Mouse (Mus musculus): Measurements from ENCODE around the gene Amigo3. TPM values are rescaled to one million over a fixed set of nuclear protein-coding genes. Genes with fewer than 3 reads are reported as not detected.

Gene Amigo3
- polyA plus RNA-seq, 1 experiment from 2014 or later, result 2.3 TPM

DNA sequence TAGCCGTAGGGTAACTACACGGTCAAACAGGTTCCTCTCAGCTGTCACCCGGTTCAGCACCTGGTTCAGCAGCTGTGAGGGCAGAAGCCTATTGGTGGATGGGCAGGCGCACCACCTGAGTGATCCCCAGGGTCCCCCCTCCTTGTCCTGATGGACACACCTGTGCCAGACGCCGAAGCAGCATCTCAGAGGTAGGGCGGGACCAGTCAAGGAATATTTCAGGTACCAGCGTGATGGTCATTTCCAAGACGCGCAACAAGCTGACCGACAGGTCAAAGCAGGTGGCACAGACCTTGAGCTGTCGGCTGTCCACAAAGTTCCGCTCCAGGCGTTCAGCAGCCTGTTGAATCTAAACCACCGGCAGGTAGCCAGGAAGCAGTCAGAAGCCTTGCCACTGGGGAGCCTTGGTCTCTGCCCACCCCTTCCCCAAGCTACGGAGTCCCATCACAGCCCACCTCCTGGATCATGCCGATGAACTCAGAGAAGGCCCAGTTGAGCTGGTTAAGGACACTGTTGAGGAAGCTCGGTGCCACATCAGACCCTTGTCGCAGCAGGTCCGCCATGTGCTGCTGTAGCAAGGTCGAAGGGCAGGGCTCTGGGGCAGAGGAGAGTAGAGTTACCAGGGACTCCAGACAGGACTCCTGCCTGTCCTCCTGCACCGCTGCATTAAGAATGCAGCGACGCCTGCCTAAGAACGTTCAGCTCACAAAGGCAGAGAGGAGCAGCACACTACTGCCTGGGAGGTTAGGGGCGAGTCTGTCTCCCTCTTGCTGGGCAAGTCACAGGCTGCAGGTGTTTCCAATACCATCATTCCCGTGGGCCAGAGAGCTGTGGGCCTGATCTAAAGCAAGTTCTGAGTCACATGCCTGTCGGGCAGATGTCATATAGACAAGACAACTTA, 3.7 kb downstream of the Amigo3 start:
- no peak overlapping the region for H3K9ac ChIP-seq (ENCODE audit: low read depth, low read length)
- H3K27ac ChIP-seq (ENCODE audit: low read depth, low read length), result no peak overlapping the region
- DNase-seq (ENCODE audit: low spot score), result no peak
- no peaks in the 10 kb centered on the region for H3K27me3 ChIP-seq (replicated peaks; ENCODE audit: control insufficient read depth, insufficient read depth, low read length)
- no peak for ATAC-seq (replicated peaks; ENCODE audit: low FRiP score)
- H3K4me2 ChIP-seq, result no peak overlapping the region
- no peaks in the 10 kb centered on the region for H3K9me3 ChIP-seq (ENCODE audit: control insufficient read depth, low read length)
- WGBS, result 86% methylated on average over 28 of the region's 28 CpGs
- H3K4me1 ChIP-seq (replicated peaks; ENCODE audit: control insufficient read depth, insufficient read depth, low read length), result peaks cover 19% of the 10 kb centered on the region
- H3K36me3 ChIP-seq (ENCODE audit: control insufficient read depth, insufficient read depth, low read length), result peaks cover 44% of the 10 kb centered on the region
- no peak overlapping the region for H3K4me3 ChIP-seq (ENCODE audit: low read depth, low read length)

DNA sequence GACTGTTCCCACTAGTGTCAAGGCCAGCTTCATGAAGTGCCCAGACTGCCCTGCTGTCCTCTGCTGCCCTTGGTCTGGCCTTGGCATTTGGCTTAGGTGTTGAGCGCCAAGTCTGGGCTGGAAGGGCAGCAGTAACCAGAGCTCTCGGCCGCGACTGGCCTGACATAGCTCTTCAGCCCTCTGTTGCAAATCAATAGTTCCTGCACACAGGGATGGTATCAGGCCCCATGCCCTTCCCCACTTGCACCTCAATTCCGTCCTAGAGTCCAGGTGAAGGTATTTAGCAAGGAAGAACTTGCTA, 4.3 kb downstream of the Amigo3 start:
- Histone ChIP-seq H3K4me2 (no peak overlapping the region), H3K9ac (ENCODE audit: low read depth, low read length) (no peak overlapping the region), H3K4me3 (ENCODE audit: low read depth, low read length) (no peak overlapping the region), H3K27me3 (replicated peaks; ENCODE audit: control insufficient read depth, insufficient read depth, low read length) (no peaks in the 10 kb centered on the region), H3K4me1 (replicated peaks; ENCODE audit: control insufficient read depth, insufficient read depth, low read length) (peaks cover 17% of the 10 kb centered on the region), H3K36me3 (ENCODE audit: control insufficient read depth, insufficient read depth, low read length) (peaks cover 46% of the 10 kb centered on the region), H3K27ac (ENCODE audit: low read depth, low read length) (no peak overlapping the region), H3K9me3 (ENCODE audit: control insufficient read depth, low read length) (no peaks in the 10 kb centered on the region)
- DNase-seq (ENCODE audit: low spot score), result no peak
- ATAC-seq (replicated peaks; ENCODE audit: low FRiP score), result no peak
- 88% methylated on average over 5 of the region's 5 CpGs for WGBS

DNA sequence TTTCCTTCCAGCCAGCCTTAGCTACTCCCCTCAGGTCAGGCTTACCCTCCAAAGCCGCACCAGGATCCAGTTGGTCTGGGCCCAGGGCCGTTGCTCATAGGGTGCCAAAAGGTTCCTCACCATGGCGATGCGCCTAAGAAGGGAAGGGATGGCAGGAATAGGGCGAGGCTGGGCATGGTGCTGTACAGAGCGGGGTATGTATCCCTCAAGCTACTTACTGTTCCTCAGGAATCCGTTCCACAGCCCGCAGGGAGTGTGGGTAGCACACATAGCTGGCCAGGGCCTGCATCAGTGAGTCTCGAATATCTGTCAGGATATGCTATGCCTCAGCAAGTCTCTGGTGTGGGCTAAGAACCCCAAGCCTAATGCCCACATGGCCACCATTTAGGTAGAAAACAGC, 5.3 kb downstream of the Amigo3 start:
- H3K4me3 ChIP-seq (ENCODE audit: low read depth, low read length), result no peak overlapping the region
- no peaks in the 10 kb centered on the region for H3K9me3 ChIP-seq (ENCODE audit: control insufficient read depth, low read length)
- 92% methylated on average over 9 of the region's 9 CpGs for WGBS
- peaks cover 16% of the 10 kb centered on the region for H3K4me1 ChIP-seq (replicated peaks; ENCODE audit: control insufficient read depth, insufficient read depth, low read length)
- peaks cover 55% of the 10 kb centered on the region for H3K36me3 ChIP-seq (ENCODE audit: control insufficient read depth, insufficient read depth, low read length)
- no peak overlapping the region for H3K4me2 ChIP-seq
- no peak overlapping the region for H3K27ac ChIP-seq (ENCODE audit: low read depth, low read length)
- DNase-seq (ENCODE audit: low spot score) (no peak), ATAC-seq (replicated peaks; ENCODE audit: low FRiP score) (no peak)
- H3K27me3 ChIP-seq (replicated peaks; ENCODE audit: control insufficient read depth, insufficient read depth, low read length), result no peaks in the 10 kb centered on the region
- H3K9ac ChIP-seq (ENCODE audit: low read depth, low read length), result no peak overlapping the region

DNA sequence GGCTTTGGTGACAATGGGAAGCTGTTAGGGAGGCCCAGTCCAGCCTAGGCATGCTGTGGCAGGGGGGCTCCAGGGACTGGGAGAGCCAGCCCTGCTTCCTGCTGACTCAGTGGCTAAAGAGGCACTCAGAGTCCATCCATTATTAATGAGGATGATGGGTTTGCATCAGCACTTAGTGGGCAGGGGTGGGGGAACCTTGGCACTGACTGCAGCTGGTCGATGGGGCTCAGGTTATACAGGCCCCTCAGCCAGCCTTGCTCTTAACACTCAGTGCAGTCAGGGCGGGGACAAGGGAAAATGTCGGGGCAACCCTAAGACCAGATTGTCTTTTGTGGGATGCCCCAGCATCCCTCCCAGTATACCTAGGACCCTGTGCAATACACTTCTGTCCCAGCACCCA, 9.2 kb downstream of the Amigo3 start:
- Histone ChIP-seq H3K4me3 (ENCODE audit: low read depth, low read length) (no peak overlapping the region), H3K27ac (ENCODE audit: low read depth, low read length) (no peak overlapping the region), H3K36me3 (ENCODE audit: control insufficient read depth, insufficient read depth, low read length) (peaks cover 51% of the 10 kb centered on the region), H3K9ac (ENCODE audit: low read depth, low read length) (no peak overlapping the region), H3K9me3 (ENCODE audit: control insufficient read depth, low read length) (no peaks in the 10 kb centered on the region), H3K4me2 (no peak overlapping the region), H3K4me1 (replicated peaks; ENCODE audit: control insufficient read depth, insufficient read depth, low read length) (peaks cover 17% of the 10 kb centered on the region), H3K27me3 (replicated peaks; ENCODE audit: control insufficient read depth, insufficient read depth, low read length) (no peaks in the 10 kb centered on the region)
- DNase-seq (ENCODE audit: low spot score) (no peak), ATAC-seq (replicated peaks; ENCODE audit: low FRiP score) (no peak)
- 95% methylated on average over 3 of the region's 3 CpGs for WGBS

DNA sequence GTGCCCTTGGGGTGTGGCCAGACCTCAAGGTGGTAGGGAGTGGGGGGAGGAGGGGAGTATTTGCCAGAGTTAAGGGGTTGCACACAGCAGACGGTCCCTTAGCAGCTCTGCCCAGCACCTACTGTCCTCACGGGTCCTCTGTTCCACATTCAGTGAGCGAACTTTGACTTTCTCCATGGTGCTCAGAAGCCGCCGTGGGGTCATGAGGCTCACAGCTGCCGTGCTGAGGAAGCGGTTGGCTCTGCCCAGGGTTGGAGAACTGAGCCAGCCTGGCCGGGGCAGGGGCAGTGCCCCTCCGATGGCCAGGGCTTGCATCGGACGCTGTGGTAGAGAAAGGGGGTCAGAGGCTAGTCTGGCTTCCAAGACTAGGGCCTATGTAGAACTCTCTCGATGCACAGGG, 10.4 kb downstream of the Amigo3 start:
- Histone ChIP-seq H3K4me1 (replicated peaks; ENCODE audit: control insufficient read depth, insufficient read depth, low read length) (peaks cover 17% of the 10 kb centered on the region), H3K27ac (ENCODE audit: low read depth, low read length) (no peak overlapping the region), H3K27me3 (replicated peaks; ENCODE audit: control insufficient read depth, insufficient read depth, low read length) (no peaks in the 10 kb centered on the region), H3K36me3 (ENCODE audit: control insufficient read depth, insufficient read depth, low read length) (peaks cover 45% of the 10 kb centered on the region), H3K4me2 (no peak overlapping the region), H3K4me3 (ENCODE audit: low read depth, low read length) (no peak overlapping the region), H3K9ac (ENCODE audit: low read depth, low read length) (0 out of 2 replicates have a peak overlapping the region, but pooled peaks have one; percentile 7), H3K9me3 (ENCODE audit: control insufficient read depth, low read length) (no peaks in the 10 kb centered on the region)
- DNase-seq (ENCODE audit: low spot score) (no peak), ATAC-seq (replicated peaks; ENCODE audit: low FRiP score) (no peak)
- 74% methylated on average over 12 of the region's 12 CpGs for WGBS

DNA sequence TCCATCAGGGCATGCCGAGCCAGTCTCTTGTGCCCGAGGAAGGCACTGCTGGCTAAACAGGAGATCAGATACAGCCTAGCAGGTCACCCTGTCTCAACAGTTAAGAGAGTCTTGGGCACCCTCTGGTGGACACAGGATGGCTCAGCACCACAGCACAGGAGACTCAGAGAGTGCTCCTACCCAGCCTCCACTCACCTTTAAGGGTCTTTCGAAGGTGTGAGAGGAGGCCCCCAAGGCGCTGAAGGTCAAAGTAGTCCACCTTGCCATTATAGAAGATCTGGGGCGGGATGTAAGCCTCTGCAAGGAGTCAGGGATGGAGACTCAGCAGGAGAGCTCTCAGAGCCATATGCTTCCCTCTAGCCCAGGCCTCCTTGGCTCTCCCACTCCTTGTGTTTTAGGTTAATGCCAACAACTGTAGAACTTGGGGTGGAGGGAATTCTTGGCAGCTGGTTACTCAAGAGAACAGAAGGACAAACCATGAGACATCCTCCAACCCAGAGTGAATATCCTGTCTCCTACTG, 12.6 kb downstream of the Amigo3 start:
- Histone ChIP-seq H3K4me2 (no peak overlapping the region), H3K4me1 (replicated peaks; ENCODE audit: control insufficient read depth, insufficient read depth, low read length) (peaks cover 15% of the 10 kb centered on the region), H3K27me3 (replicated peaks; ENCODE audit: control insufficient read depth, insufficient read depth, low read length) (no peaks in the 10 kb centered on the region), H3K9ac (ENCODE audit: low read depth, low read length) (no peak overlapping the region), H3K4me3 (ENCODE audit: low read depth, low read length) (no peak overlapping the region), H3K27ac (ENCODE audit: low read depth, low read length) (no peak overlapping the region), H3K36me3 (ENCODE audit: control insufficient read depth, insufficient read depth, low read length) (peaks cover 48% of the 10 kb centered on the region), H3K9me3 (ENCODE audit: control insufficient read depth, low read length) (no peaks in the 10 kb centered on the region)
- ATAC-seq (replicated peaks; ENCODE audit: low FRiP score), result peak; percentile 55; the same call in 1 of the 2 replicates
- 35% methylated on average over 5 of the region's 5 CpGs for whole genome bisulfite sequencing
- DNase-seq (ENCODE audit: low spot score), result no peak

DNA sequence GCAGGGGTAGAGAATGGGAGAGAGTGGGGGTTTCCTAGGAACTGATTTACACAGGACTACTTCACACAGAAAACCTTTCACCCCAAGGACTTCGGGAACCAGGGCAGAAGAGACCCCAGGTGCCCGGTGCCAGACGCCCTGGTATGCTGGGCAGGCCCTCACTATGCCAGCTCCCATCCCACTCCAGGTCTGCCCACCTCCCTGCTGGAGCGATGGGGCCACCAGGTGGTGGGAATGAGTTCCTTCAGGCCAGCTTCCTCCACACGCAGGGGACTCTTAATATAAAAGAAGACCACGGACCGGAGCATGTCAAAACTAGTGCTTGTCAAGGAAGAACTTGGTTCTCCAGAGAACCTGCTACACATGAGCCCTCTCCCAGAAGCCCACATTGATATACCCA, 14.2 kb downstream of the Amigo3 start:
- Histone ChIP-seq H3K4me3 (ENCODE audit: low read depth, low read length) (no peak overlapping the region), H3K36me3 (ENCODE audit: control insufficient read depth, insufficient read depth, low read length) (peaks cover 49% of the 10 kb centered on the region), H3K27ac (ENCODE audit: low read depth, low read length) (no peak overlapping the region), H3K4me1 (replicated peaks; ENCODE audit: control insufficient read depth, insufficient read depth, low read length) (peaks cover 12% of the 10 kb centered on the region), H3K9me3 (ENCODE audit: control insufficient read depth, low read length) (no peaks in the 10 kb centered on the region), H3K27me3 (replicated peaks; ENCODE audit: control insufficient read depth, insufficient read depth, low read length) (no peaks in the 10 kb centered on the region), H3K9ac (ENCODE audit: low read depth, low read length) (no peak overlapping the region), H3K4me2 (no peak overlapping the region)
- DNase-seq (ENCODE audit: low spot score) (no peak), ATAC-seq (replicated peaks; ENCODE audit: low FRiP score) (no peak)
- WGBS, result 86% methylated on average over 7 of the region's 7 CpGs

DNA sequence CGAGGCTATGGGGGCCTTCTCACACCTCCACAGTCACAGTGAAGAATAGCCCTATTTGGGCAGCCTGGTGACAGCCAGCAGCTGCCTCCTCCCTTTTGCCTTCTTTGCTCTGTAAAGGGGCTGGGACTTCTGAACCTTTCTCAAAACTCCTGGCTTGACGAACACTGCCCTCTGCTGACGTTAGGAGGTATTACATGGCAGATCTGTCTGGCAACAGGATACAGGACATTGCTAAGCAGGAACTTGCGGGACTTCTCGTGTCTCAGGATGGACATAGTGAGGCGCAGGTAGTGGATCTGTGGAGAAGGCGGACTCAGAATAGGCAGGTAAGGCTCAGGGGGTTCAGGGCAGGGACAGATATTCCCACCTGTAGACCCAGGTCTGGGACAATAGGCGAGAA, 14.9 kb downstream of the Amigo3 start:
- Histone ChIP-seq H3K4me1 (replicated peaks; ENCODE audit: control insufficient read depth, insufficient read depth, low read length) (peaks cover 10% of the 10 kb centered on the region), H3K4me3 (ENCODE audit: low read depth, low read length) (no peak overlapping the region), H3K36me3 (ENCODE audit: control insufficient read depth, insufficient read depth, low read length) (peaks cover 42% of the 10 kb centered on the region), H3K27me3 (replicated peaks; ENCODE audit: control insufficient read depth, insufficient read depth, low read length) (no peaks in the 10 kb centered on the region), H3K27ac (ENCODE audit: low read depth, low read length) (no peak overlapping the region), H3K9me3 (ENCODE audit: control insufficient read depth, low read length) (no peaks in the 10 kb centered on the region), H3K4me2 (no peak overlapping the region), H3K9ac (ENCODE audit: low read depth, low read length) (no peak overlapping the region)
- peak; percentile 80 for DNase-seq (ENCODE audit: low spot score)
- 13% methylated on average over 8 of the region's 8 CpGs for WGBS
- ATAC-seq (replicated peaks; ENCODE audit: low FRiP score), result peak; percentile 37

DNA sequence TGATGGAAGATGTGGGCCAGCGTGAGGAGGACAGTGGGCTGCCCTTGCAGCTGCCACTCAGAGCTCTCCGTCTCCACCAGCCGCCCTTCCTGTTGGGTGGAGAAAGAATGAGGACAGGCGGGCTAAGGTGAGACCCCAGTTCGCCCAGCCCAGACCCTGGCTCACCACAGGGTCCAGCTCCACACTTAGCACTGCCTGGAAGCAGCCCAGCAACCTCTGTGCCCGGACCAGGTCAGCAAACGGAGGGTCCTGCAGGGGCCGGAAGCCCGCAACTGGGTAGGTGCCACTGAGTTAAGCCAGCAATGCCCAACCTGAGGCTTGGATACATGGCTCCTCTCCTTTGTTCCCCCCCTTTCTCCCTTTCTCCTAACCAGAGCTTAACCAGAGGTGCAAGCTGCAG, 16.0 kb downstream of the Amigo3 start:
- Histone ChIP-seq H3K27ac (ENCODE audit: low read depth, low read length) (no peak overlapping the region), H3K4me3 (ENCODE audit: low read depth, low read length) (no peak overlapping the region), H3K4me2 (no peak overlapping the region), H3K9ac (ENCODE audit: low read depth, low read length) (no peak overlapping the region), H3K4me1 (replicated peaks; ENCODE audit: control insufficient read depth, insufficient read depth, low read length) (peaks cover 6% of the 10 kb centered on the region), H3K36me3 (ENCODE audit: control insufficient read depth, insufficient read depth, low read length) (peaks cover 40% of the 10 kb centered on the region), H3K9me3 (ENCODE audit: control insufficient read depth, low read length) (no peaks in the 10 kb centered on the region), H3K27me3 (replicated peaks; ENCODE audit: control insufficient read depth, insufficient read depth, low read length) (no peaks in the 10 kb centered on the region)
- DNase-seq (ENCODE audit: low spot score), result no peak
- WGBS, result 91% methylated on average over 9 of the region's 9 CpGs
- ATAC-seq (replicated peaks; ENCODE audit: low FRiP score), result no peak
